Mouse (Mus musculus) heart, embryonic 16.5 days (tissue): Measurements from ENCODE around the gene Chd9. TPM values are rescaled to one million over a fixed set of nuclear protein-coding genes. Genes with fewer than 3 reads are reported as not detected.

Source experiments
- ATAC-seq: fragments of 200-750 bp; cut with Nextera tagmentation; replicated peaks from 2 replicates; pipeline ENCODE4 v1.8.0; 2017; ENCODE audit warnings: moderate number of reproducible peaks; ENCODE audit not compliant: insufficient read depth, low FRiP score; ENCODE audit errors: extremely low read depth
- H3K27ac ChIP-seq: fragments of 300-500 bp; sonication (generic); 2 replicates; pipeline ENCODE4 v1.5.1; 2014; ENCODE audit warnings: mild to moderate bottlenecking, low read length, control low read depth, moderate library complexity
- H3K27me3 ChIP-seq: fragments of 300-500 bp; sonication (generic); 2 replicates; pipeline ENCODE4 v1.6.1; 2014; ENCODE audit warnings: low read length, mixed read lengths; ENCODE audit not compliant: control insufficient read depth, insufficient read depth
- H3K36me3 ChIP-seq: fragments of 300-500 bp; sonication (generic); 2 replicates; pipeline ENCODE4 v1.6.1; 2014; ENCODE audit not compliant: control insufficient read depth, insufficient read depth
- H3K4me1 ChIP-seq: fragments of 300-500 bp; sonication (generic); 2 replicates; pipeline ENCODE4 v1.6.1; 2014; ENCODE audit warnings: low read length, mixed read lengths; ENCODE audit not compliant: control insufficient read depth, insufficient read depth
- H3K4me2 ChIP-seq: fragments of 300-500 bp; sonication (generic); 2 replicates; pipeline ENCODE4 v1.6.1; 2014; ENCODE audit warnings: low read depth, mild to moderate bottlenecking, control low read depth, low read length
- H3K4me3 ChIP-seq: fragments of 300-500 bp; sonication (generic); 2 replicates; pipeline ENCODE4 v1.5.1; 2014; ENCODE audit warnings: mild to moderate bottlenecking, control low read depth, low read length
- H3K9ac ChIP-seq: fragments of 300-500 bp; sonication (generic); 2 replicates; pipeline ENCODE4 v1.6.1; 2014; ENCODE audit warnings: low read length, control low read depth
- H3K9me3 ChIP-seq: fragments of 300-500 bp; sonication (generic); replicated peaks from 2 replicates; pipeline ENCODE4 v1.6.1; 2016; ENCODE audit warnings: low read length; ENCODE audit not compliant: control insufficient read depth
- WGBS: fragments of 180-500 bp; shearing (Covaris S2); extraction: QIAGEN DNeasy Blood & Tissue Kit; methylation state at CpG from one replicate; pipeline ENCODE4 v1.1.7; 2014; 5-methylcytosine and 5-hydroxymethylcytosine counted together
- polyA plus RNA-seq: library from polyadenylated mRNA; unstranded; fragments of >200 nt; fragmentation: Nextera tagmentation; extraction: Ambion mirVana; gene quantifications from 2 replicates; pipeline ENCODE4 v1.2.1, GENCODE M21; 2015

Chd9 gene
- polyA plus RNA-seq, 1 experiment from 2014 or later: 60.6 TPM

- 74% methylated on average over 4 of the region's 4 CpGs for WGBS
- Histone ChIP-seq H3K36me3 (peaks cover 3% of the 10 kb centered on the region), H3K4me1 (0 out of 2 replicates have a peak, but pooled peaks cover 2% of the 10 kb centered on the region), H3K27ac (no peak overlapping the region), H3K9me3 (no peaks in the 10 kb centered on the region), H3K27me3 (no peaks in the 10 kb centered on the region), H3K4me2 (no peak overlapping the region), H3K4me3 (no peak overlapping the region), H3K9ac (no peak overlapping the region)
- ATAC-seq: no peak
Observed at GRCm38 (mm10) chr8:90938352-90938930, 110.3 kb downstream of the Chd9 start.

GRCm38 (mm10) chr8:90939867-90940266 is 111.7 kb downstream of the Chd9 start:
- no peak overlapping the region for H3K4me2 ChIP-seq
- no peak overlapping the region for H3K9ac ChIP-seq
- ATAC-seq: no peak
- 0 out of 2 replicates have a peak, but pooled peaks cover 2% of the 10 kb centered on the region for H3K4me1 ChIP-seq
- no peak overlapping the region for H3K4me3 ChIP-seq
- 68% methylated on average over 1 of the region's 1 CpGs for WGBS
- no peaks in the 10 kb centered on the region for H3K27me3 ChIP-seq
- no peaks in the 10 kb centered on the region for H3K9me3 ChIP-seq
- no peaks in the 10 kb centered on the region for H3K36me3 ChIP-seq
- H3K27ac ChIP-seq: no peak overlapping the region

GRCm38 (mm10) chr8:90943770-90944169 is 115.6 kb downstream of the Chd9 start:
- H3K36me3 ChIP-seq: no peaks in the 10 kb centered on the region
- no peaks in the 10 kb centered on the region for H3K9me3 ChIP-seq
- H3K27me3 ChIP-seq: no peaks in the 10 kb centered on the region
- no peak for ATAC-seq
- no peak overlapping the region for H3K9ac ChIP-seq
- H3K27ac ChIP-seq: no peak overlapping the region
- 77% methylated on average over 4 of the region's 4 CpGs for WGBS
- no peak overlapping the region for H3K4me2 ChIP-seq
- no peaks in the 10 kb centered on the region for H3K4me1 ChIP-seq
- H3K4me3 ChIP-seq: no peak overlapping the region

- Histone ChIP-seq H3K27me3 (no peaks in the 10 kb centered on the region), H3K9me3 (no peaks in the 10 kb centered on the region), H3K4me1 (peaks cover 19% of the 10 kb centered on the region), H3K27ac (peak overlapping the region; percentile 99), H3K36me3 (0 out of 2 replicates have a peak, but pooled peaks cover 2% of the 10 kb centered on the region), H3K4me3 (peak overlapping the region; percentile 73), H3K4me2 (peak overlapping the region; percentile 93), H3K9ac (peak overlapping the region; percentile 78)
- 1% methylated on average over 21 of the region's 21 CpGs for WGBS
- ATAC-seq: peak; percentile 90
Observed at GRCm38 (mm10) chr8:90954802-90955760, 126.9 kb downstream of the Chd9 start.

GRCm38 (mm10) chr8:90955761-90956136 is 127.6 kb downstream of the Chd9 start:
- ATAC-seq: no peak
- Histone ChIP-seq H3K9me3 (no peaks in the 10 kb centered on the region), H3K27ac (peak overlapping the region; percentile 99), H3K36me3 (0 out of 2 replicates have a peak, but pooled peaks cover 2% of the 10 kb centered on the region), H3K27me3 (no peaks in the 10 kb centered on the region), H3K9ac (peak overlapping the region; percentile 78), H3K4me3 (peak overlapping the region; percentile 73), H3K4me2 (peak overlapping the region; percentile 93), H3K4me1 (peaks cover 19% of the 10 kb centered on the region)

GRCm38 (mm10) chr8:90956390-90956789 is 128.2 kb downstream of the Chd9 start:
- ATAC-seq: no peak
- H3K27ac ChIP-seq: no peak overlapping the region
- H3K27me3 ChIP-seq: no peaks in the 10 kb centered on the region
- H3K9ac ChIP-seq: peak overlapping the region; percentile 67
- 0 out of 2 replicates have a peak, but pooled peaks cover 2% of the 10 kb centered on the region for H3K36me3 ChIP-seq
- 66% methylated on average over 9 of the region's 9 CpGs for WGBS
- H3K9me3 ChIP-seq: no peaks in the 10 kb centered on the region
- peak overlapping the region; percentile 29 for H3K4me3 ChIP-seq
- H3K4me2 ChIP-seq: peak overlapping the region; percentile 67
- H3K4me1 ChIP-seq: peaks cover 22% of the 10 kb centered on the region

- Histone ChIP-seq H3K4me1 (peaks cover 25% of the 10 kb centered on the region), H3K27me3 (no peaks in the 10 kb centered on the region), H3K4me2 (no peak overlapping the region; the same call in 1 of the 2 replicates), H3K9me3 (no peaks in the 10 kb centered on the region), H3K27ac (no peak overlapping the region), H3K36me3 (0 out of 2 replicates have a peak, but pooled peaks cover 2% of the 10 kb centered on the region), H3K9ac (no peak overlapping the region), H3K4me3 (no peak overlapping the region)
- ATAC-seq: no peak
Observed at GRCm38 (mm10) chr8:90957711-90958110, 129.6 kb downstream of the Chd9 start.

- no peak overlapping the region for H3K9ac ChIP-seq
- H3K27me3 ChIP-seq: no peaks in the 10 kb centered on the region
- 0 out of 2 replicates have a peak, but pooled peaks cover 2% of the 10 kb centered on the region for H3K36me3 ChIP-seq
- WGBS: 93% methylated on average over 4 of the region's 4 CpGs
- H3K4me3 ChIP-seq: no peak overlapping the region
- ATAC-seq: no peak
- no peak overlapping the region for H3K4me2 ChIP-seq
- peaks cover 25% of the 10 kb centered on the region for H3K4me1 ChIP-seq
- H3K27ac ChIP-seq: no peak overlapping the region
- no peaks in the 10 kb centered on the region for H3K9me3 ChIP-seq
Observed at GRCm38 (mm10) chr8:90959721-90960120, 131.6 kb downstream of the Chd9 start.

- 55% methylated on average over 4 of the region's 4 CpGs for WGBS
- no peak for ATAC-seq
Observed at GRCm38 (mm10) chr8:90961603-90962002, 133.5 kb downstream of the Chd9 start.

More at GRCm38 (mm10) chr8:90961603-90962002, 133.5 kb downstream of the Chd9 start:
- Histone ChIP-seq H3K4me1 (peaks cover 19% of the 10 kb centered on the region), H3K4me3 (no peak overlapping the region), H3K36me3 (0 out of 2 replicates have a peak, but pooled peaks cover 2% of the 10 kb centered on the region), H3K27me3 (no peaks in the 10 kb centered on the region), H3K9ac (no peak overlapping the region), H3K27ac (no peak overlapping the region), H3K9me3 (no peaks in the 10 kb centered on the region), H3K4me2 (no peak overlapping the region)
